Mouse (Mus musculus) limb, embryonic 14.5 days (tissue): Measurements from ENCODE around the gene Pex26. TPM values are rescaled to one million over a fixed set of nuclear protein-coding genes. Genes with fewer than 3 reads are reported as not detected.

Source experiments
- ATAC-seq: fragments of 200-750 bp; cut with Nextera tagmentation; 2 replicates; pipeline ENCODE4 v1.8.0; 2017; ENCODE audit warnings: low read depth, moderate number of reproducible peaks, moderate TSS enrichment; ENCODE audit not compliant: low FRiP score
- DNase-seq: peaks from one replicate; pipeline ENCODE4 v3.0.0-alpha.2; 2015; ENCODE audit warnings: low spot score
- H3K27ac ChIP-seq: fragments of 300-500 bp; sonication (generic); replicated peaks from 2 replicates; pipeline ENCODE4 v1.5.1; 2014; ENCODE audit warnings: low read depth, mild to moderate bottlenecking, low read length, moderate library complexity, mixed read lengths
- H3K27me3 ChIP-seq: fragments of 300-500 bp; sonication (generic); 2 replicates; pipeline ENCODE4 v1.6.1; 2014; ENCODE audit warnings: low read length, mixed read lengths; ENCODE audit not compliant: control insufficient read depth, insufficient read depth
- H3K36me3 ChIP-seq: fragments of 300-500 bp; sonication (generic); 2 replicates; pipeline ENCODE4 v1.6.1; 2014; ENCODE audit warnings: mild to moderate bottlenecking, low read length, moderate library complexity, mixed read lengths; ENCODE audit not compliant: control insufficient read depth, insufficient read depth
- H3K4me1 ChIP-seq: fragments of 300-500 bp; sonication (generic); 2 replicates; pipeline ENCODE4 v1.6.1; 2014; ENCODE audit warnings: antibody characterized with exemption, low read length, mixed read lengths; ENCODE audit not compliant: control insufficient read depth, insufficient read depth
- H3K4me2 ChIP-seq: fragments of 300-500 bp; sonication (generic); replicated peaks from 2 replicates; pipeline ENCODE4 v1.6.1; 2014; ENCODE audit warnings: low read depth, mild to moderate bottlenecking, low read length, moderate library complexity; ENCODE audit not compliant: severe bottlenecking
- H3K4me3 ChIP-seq: fragments of 300-500 bp; sonication (generic); replicated peaks from 2 replicates; pipeline ENCODE4 v1.5.1; 2014; ENCODE audit warnings: low read length
- H3K9ac ChIP-seq: fragments of 300-500 bp; sonication (generic); 2 replicates; pipeline ENCODE4 v1.6.1; 2014; ENCODE audit warnings: mild to moderate bottlenecking, low read depth, low read length, moderate library complexity; ENCODE audit not compliant: severe bottlenecking
- H3K9me3 ChIP-seq: fragments of 300-500 bp; sonication (generic); 2 replicates; pipeline ENCODE4 v1.6.1; 2016; ENCODE audit warnings: low read length; ENCODE audit not compliant: control insufficient read depth
- POLR2A ChIP-seq: fragments of 200-500 bp; IDR thresholded peaks from 2 replicates; pipeline ENCODE4 v1.8.0; 2012; ENCODE audit warnings: inconsistent platforms, mild to moderate bottlenecking, moderate library complexity, borderline replicate concordance; ENCODE audit not compliant: insufficient read depth, insufficient read length; ENCODE audit errors: extremely low read depth
- WGBS: fragments of 180-500 bp; shearing (Covaris S2); extraction: QIAGEN DNeasy Blood & Tissue Kit; methylation state at CpG from one replicate; pipeline ENCODE4 v1.1.7; 2014; 5-methylcytosine and 5-hydroxymethylcytosine counted together
- polyA plus RNA-seq, 2 experiments: library from polyadenylated mRNA; depleted of rRNA in 1 of 2; stranded (reverse) in 1 of 2; unstranded in 1 of 2; fragments of >200 nt; fragmentation: Nextera tagmentation in 1 of 2; extraction: Ambion mirVana in 1 of 2; gene quantifications; 2 replicates each; pipeline versions ENCODE4 v1.2.1 to v1.2.3; 2012 to 2014

The Pex26 gene
- polyA plus RNA-seq, 2 experiments: 10.3 to 15.2 TPM

DNA sequence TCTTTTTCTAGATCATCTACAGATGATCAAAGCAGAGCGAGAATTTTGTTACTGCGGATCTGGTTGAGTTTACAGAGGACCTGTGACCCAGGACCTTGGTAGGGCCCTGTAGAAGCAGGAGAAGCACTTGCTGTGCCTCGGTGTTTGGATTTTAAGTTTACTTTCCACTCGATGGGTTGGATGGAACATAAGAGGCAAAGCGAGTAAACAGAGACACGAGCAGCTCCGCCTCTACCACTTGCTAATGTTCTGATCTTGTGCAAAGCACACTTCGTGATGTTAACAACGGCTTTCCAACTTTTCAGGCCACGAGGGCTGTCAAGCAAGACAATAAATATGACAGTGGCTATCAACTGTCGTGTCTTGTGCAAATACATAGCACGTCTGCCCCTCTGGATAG is 20.9 kb upstream of the Pex26 start:
- no peak for TF ChIP-seq POLR2A
- H3K4me1 ChIP-seq: peaks cover 9% of the 10 kb centered on the region
- DNase-seq (no peak), ATAC-seq (no peak)
- no peak overlapping the region for H3K4me3 ChIP-seq
- H3K27ac ChIP-seq: no peak overlapping the region
- H3K9ac ChIP-seq: no peak overlapping the region
- no peaks in the 10 kb centered on the region for H3K36me3 ChIP-seq
- WGBS: 86% methylated on average over 12 of the region's 12 CpGs
- H3K27me3 ChIP-seq: no peaks in the 10 kb centered on the region
- H3K9me3 ChIP-seq: no peaks in the 10 kb centered on the region
- no peak overlapping the region for H3K4me2 ChIP-seq

DNA sequence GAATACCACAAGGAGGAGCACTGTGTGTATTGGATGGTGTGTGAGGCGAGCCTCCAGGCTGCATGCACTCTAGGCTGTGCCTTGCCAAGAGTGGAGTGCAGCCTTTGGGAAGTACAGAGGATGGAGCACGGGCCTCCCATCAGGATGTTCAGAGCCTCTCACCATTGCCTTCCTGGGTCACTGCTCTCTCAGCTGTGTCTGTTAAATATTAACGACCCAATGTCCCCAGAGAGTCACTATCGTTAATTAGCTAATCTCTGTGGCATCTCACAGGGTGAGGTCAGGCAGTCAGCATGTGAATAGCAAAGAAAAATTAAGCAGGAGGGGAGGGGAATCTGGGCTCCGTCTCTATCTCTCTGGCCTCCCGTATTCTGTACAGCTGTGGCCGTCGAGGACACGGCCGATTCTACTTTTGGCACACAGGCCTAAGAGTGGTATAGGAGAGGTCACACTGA is 17.3 kb upstream of the Pex26 start:
- Histone ChIP-seq H3K9me3 (no peaks in the 10 kb centered on the region), H3K27me3 (no peaks in the 10 kb centered on the region), H3K4me3 (no peak overlapping the region), H3K9ac (no peak overlapping the region), H3K4me2 (no peak overlapping the region), H3K27ac (no peak overlapping the region), H3K4me1 (peaks cover 2% of the 10 kb centered on the region; the same call in 1 of the 2 replicates), H3K36me3 (no peaks in the 10 kb centered on the region)
- 51% methylated on average over 10 of the region's 10 CpGs for WGBS
- DNase-seq (no peak), ATAC-seq (no peak)
- TF ChIP-seq POLR2A: no peak

DNA sequence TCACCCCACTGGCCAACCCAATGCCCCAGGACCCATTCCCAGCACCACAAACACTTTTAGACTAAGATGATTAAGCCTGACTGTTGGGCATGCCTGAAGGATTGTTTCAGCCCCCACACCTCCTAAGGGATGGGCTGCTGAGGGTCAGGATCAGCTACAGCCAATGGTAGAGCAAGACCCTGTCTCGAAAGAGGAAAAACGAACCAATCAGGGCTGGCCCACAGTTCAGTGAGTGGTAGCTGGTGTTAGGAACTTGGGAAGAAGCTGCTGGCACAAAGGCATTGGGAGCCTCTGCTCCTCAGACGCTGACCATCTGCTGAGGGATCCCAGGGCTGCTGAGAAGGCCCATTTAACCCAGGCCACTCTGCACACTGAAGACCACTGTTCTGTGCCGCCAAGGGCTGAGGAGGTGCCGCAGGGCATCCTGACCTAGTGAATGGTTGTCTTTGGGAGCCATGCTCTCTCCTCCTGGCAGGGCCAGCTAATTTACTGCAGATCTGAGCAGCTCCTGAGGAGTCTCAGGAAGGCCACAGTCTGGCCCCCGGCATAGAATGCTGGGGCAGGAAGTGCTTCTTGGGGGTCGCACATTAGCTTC is 16.0 kb upstream of the Pex26 start:
- H3K4me2 ChIP-seq: no peak overlapping the region
- no peak overlapping the region for H3K4me3 ChIP-seq
- no peaks in the 10 kb centered on the region for H3K36me3 ChIP-seq
- H3K27ac ChIP-seq: no peak overlapping the region
- no peak overlapping the region for H3K9ac ChIP-seq
- H3K27me3 ChIP-seq: no peaks in the 10 kb centered on the region
- no peaks in the 10 kb centered on the region for H3K9me3 ChIP-seq
- ATAC-seq: no peak
- no peak for TF ChIP-seq POLR2A
- no peaks in the 10 kb centered on the region for H3K4me1 ChIP-seq
- DNase-seq: no peak
- 73% methylated on average over 7 of the region's 7 CpGs for WGBS

GRCm38 (mm10) chr6:121171102-121171501 is 12.4 kb upstream of the Pex26 start:
- peaks cover 12% of the 10 kb centered on the region for H3K4me1 ChIP-seq
- no peaks in the 10 kb centered on the region for H3K27me3 ChIP-seq
- H3K4me2 ChIP-seq: no peak overlapping the region
- no peak overlapping the region for H3K27ac ChIP-seq
- H3K9ac ChIP-seq: no peak overlapping the region
- no peak overlapping the region for H3K4me3 ChIP-seq
- 82% methylated on average over 6 of the region's 6 CpGs for WGBS
- H3K9me3 ChIP-seq: no peaks in the 10 kb centered on the region
- TF ChIP-seq POLR2A: no peak
- ATAC-seq (no peak), DNase-seq (no peak)
- no peaks in the 10 kb centered on the region for H3K36me3 ChIP-seq

GRCm38 (mm10) chr6:121173471-121173870 is 10.0 kb upstream of the Pex26 start:
- Histone ChIP-seq H3K9ac (no peak overlapping the region), H3K27me3 (no peaks in the 10 kb centered on the region), H3K27ac (no peak overlapping the region), H3K36me3 (no peaks in the 10 kb centered on the region), H3K4me1 (peaks cover 15% of the 10 kb centered on the region), H3K4me2 (no peak overlapping the region), H3K4me3 (no peak overlapping the region), H3K9me3 (no peaks in the 10 kb centered on the region)
- 30% methylated on average over 5 of the region's 5 CpGs for WGBS
- TF ChIP-seq POLR2A: no peak
- no peak for ATAC-seq
- DNase-seq: no peak

- Histone ChIP-seq H3K27me3 (no peaks in the 10 kb centered on the region), H3K27ac (no peak overlapping the region), H3K4me3 (no peak overlapping the region), H3K4me1 (peaks cover 15% of the 10 kb centered on the region), H3K9me3 (no peaks in the 10 kb centered on the region), H3K9ac (no peak overlapping the region), H3K4me2 (no peak overlapping the region), H3K36me3 (no peaks in the 10 kb centered on the region)
- ATAC-seq: no peak
- no peak for DNase-seq
- TF ChIP-seq POLR2A: no peak
- WGBS: 87% methylated on average over 6 of the region's 6 CpGs
Observed at GRCm38 (mm10) chr6:121174761-121175160, 8.7 kb upstream of the Pex26 start.
